Mouse (Mus musculus) erythroid progenitor cell, adult 5-6 weeks (primary cell): ENCODE measurements around the gene Zfp775. TPM values are rescaled to one million over a fixed set of nuclear protein-coding genes. Genes with fewer than 3 reads are reported as not detected.

Source experiments
- ATAC-seq: replicated peaks from 2 replicates; pipeline ENCODE4 v1.8.0; 2016; ENCODE audit warnings: moderate number of reproducible peaks, mild to moderate bottlenecking, moderate TSS enrichment, inconsistent platforms; ENCODE audit not compliant: poor library complexity, low FRiP score, severe bottlenecking
- total RNA-seq, 2 experiments: library from RNA; stranded (forward) in 1 of 2; stranded (reverse) in 1 of 2; fragments of 150-400 nt in 1 of 2; fragments of 186-747, 209-891 nt in 1 of 2; gene quantifications; 2 replicates each; pipeline versions ENCODE4 v1.2.3 to v1.2.4; 2015 to 2017; ENCODE audit warnings: low replicate concordance in 2 of 2

Zfp775 gene
- total RNA-seq, 2 experiments from 2014 or later = 0.15 TPM; not detected in 1

GRCm38 (mm10) chr6:48658721-48659120, 56.9 kb downstream of the Zfp775 start:
- ATAC-seq = no peak

GRCm38 (mm10) chr6:48664750-48665149, 62.9 kb downstream of the Zfp775 start:
- ATAC-seq = no peak

- no peak for ATAC-seq
These were observed 63.6 kb downstream of the Zfp775 start for GRCm38 (mm10) chr6:48665471-48665870.

GRCm38 (mm10) chr6:48666159-48666586, 64.3 kb downstream of the Zfp775 start:
- no peak for ATAC-seq

GRCm38 (mm10) chr6:48668022-48668421, 66.2 kb downstream of the Zfp775 start:
- no peak for ATAC-seq

- no peak for ATAC-seq
These were observed 67.6 kb downstream of the Zfp775 start for GRCm38 (mm10) chr6:48669446-48669969.

Other genes starting within 250 kb of the Zfp775 start
- gene Krba1, start 206.5 kb upstream of the Zfp775 start, total RNA-seq (2015; ENCODE audit: low replicate concordance) = 1.3 TPM in 1 of 2 replicates, not detected in the other
- gene Krba1, start 206.5 kb upstream of the Zfp775 start, total RNA-seq (2017; ENCODE audit: low replicate concordance) = 1.7 and 2.2 TPM in 2 replicates
- gene Zfp467, start 156.2 kb upstream of the Zfp775 start, total RNA-seq (2015; ENCODE audit: low replicate concordance) = 1.3 TPM in 1 of 2 replicates, not detected in the other
- gene Zfp467, start 156.2 kb upstream of the Zfp775 start, total RNA-seq (2017; ENCODE audit: low replicate concordance) = 5.0 TPM in 1 of 2 replicates, not detected in the other
- not detected in 2 replicates for gene Sspo, start 153.8 kb upstream of the Zfp775 start, total RNA-seq (2015; ENCODE audit: low replicate concordance)
- not detected in 2 replicates for gene Sspo, start 153.8 kb upstream of the Zfp775 start, total RNA-seq (2017; ENCODE audit: low replicate concordance)
- not detected in 2 replicates for gene Atp6v0e2, start 64.4 kb upstream of the Zfp775 start, total RNA-seq (2015; ENCODE audit: low replicate concordance)
- gene Atp6v0e2, start 64.4 kb upstream of the Zfp775 start, total RNA-seq (2017; ENCODE audit: low replicate concordance) = not detected in 2 replicates
- 2.1 TPM in 1 of 2 replicates, not detected in the other for gene Lrrc61, start 47.3 kb upstream of the Zfp775 start, total RNA-seq (2015; ENCODE audit: low replicate concordance)
- 0.13 and 1.1 TPM in 2 replicates for gene Lrrc61, start 47.3 kb upstream of the Zfp775 start, total RNA-seq (2017; ENCODE audit: low replicate concordance)
- not detected in 2 replicates for gene Rarres2, start 29.3 kb upstream of the Zfp775 start, total RNA-seq (2015; ENCODE audit: low replicate concordance)
- 3.6 TPM in 1 of 2 replicates, not detected in the other for gene Rarres2, start 29.3 kb upstream of the Zfp775 start, total RNA-seq (2017; ENCODE audit: low replicate concordance)
- gene Gm45021, start 12.5 kb upstream of the Zfp775 start, total RNA-seq (2015; ENCODE audit: low replicate concordance) = not detected in 2 replicates
- gene Gm45021, start 12.5 kb upstream of the Zfp775 start, total RNA-seq (2017; ENCODE audit: low replicate concordance) = not detected in 2 replicates
- not detected in 2 replicates for gene Repin1, start 8.2 kb upstream of the Zfp775 start, total RNA-seq (2015; ENCODE audit: low replicate concordance)
- gene Repin1, start 8.2 kb upstream of the Zfp775 start, total RNA-seq (2017; ENCODE audit: low replicate concordance) = 0.77 and 1.7 TPM in 2 replicates
- not detected in 2 replicates for gene Gm44965, start 8.1 kb upstream of the Zfp775 start, total RNA-seq (2015; ENCODE audit: low replicate concordance)
- gene Gm44965, start 8.1 kb upstream of the Zfp775 start, total RNA-seq (2017; ENCODE audit: low replicate concordance) = not detected in 2 replicates
- gene AI854703, start 24.7 kb downstream of the Zfp775 start, total RNA-seq (2015; ENCODE audit: low replicate concordance) = not detected in 2 replicates
- not detected in 2 replicates for gene AI854703, start 24.7 kb downstream of the Zfp775 start, total RNA-seq (2017; ENCODE audit: low replicate concordance)
- 1.8 and 7.5 TPM in 2 replicates for gene Gimap8, start 45.2 kb downstream of the Zfp775 start, total RNA-seq (2015; ENCODE audit: low replicate concordance)
- gene Gimap8, start 45.2 kb downstream of the Zfp775 start, total RNA-seq (2017; ENCODE audit: low replicate concordance) = 1.8 and 6.7 TPM in 2 replicates
- 5.4 and 14.4 TPM in 2 replicates for gene Gimap9, start 74.1 kb downstream of the Zfp775 start, total RNA-seq (2015; ENCODE audit: low replicate concordance)
- 5.7 and 9.0 TPM in 2 replicates for gene Gimap9, start 74.1 kb downstream of the Zfp775 start, total RNA-seq (2017; ENCODE audit: low replicate concordance)
- 13.7 and 46.5 TPM in 2 replicates for gene Gimap4, start 82.5 kb downstream of the Zfp775 start, total RNA-seq (2015; ENCODE audit: low replicate concordance)
- gene Gimap4, start 82.5 kb downstream of the Zfp775 start, total RNA-seq (2017; ENCODE audit: low replicate concordance) = 26.5 and 34.1 TPM in 2 replicates
- 11.2 and 30.2 TPM in 2 replicates for gene Gimap6, start 106.2 kb downstream of the Zfp775 start, total RNA-seq (2015; ENCODE audit: low replicate concordance)
- 17.7 and 25.0 TPM in 2 replicates for gene Gimap6, start 106.2 kb downstream of the Zfp775 start, total RNA-seq (2017; ENCODE audit: low replicate concordance)
- gene Gm28053, start 116.5 kb downstream of the Zfp775 start, total RNA-seq (2015; ENCODE audit: low replicate concordance) = not detected in 2 replicates
- 1.9 and 23.4 TPM in 2 replicates for gene Gm28053, start 116.5 kb downstream of the Zfp775 start, total RNA-seq (2017; ENCODE audit: low replicate concordance)
- gene Gimap7, start 116.6 kb downstream of the Zfp775 start, total RNA-seq (2015; ENCODE audit: low replicate concordance) = 6.1 and 10.5 TPM in 2 replicates
- gene Gimap7, start 116.6 kb downstream of the Zfp775 start, total RNA-seq (2017; ENCODE audit: low replicate concordance) = 4.0 TPM in 1 of 2 replicates, not detected in the other
- 4.3 and 7.1 TPM in 2 replicates for gene Gimap1, start 137.0 kb downstream of the Zfp775 start, total RNA-seq (2015; ENCODE audit: low replicate concordance)
- gene Gimap1, start 137.0 kb downstream of the Zfp775 start, total RNA-seq (2017; ENCODE audit: low replicate concordance) = 3.6 and 4.3 TPM in 2 replicates
- gene Gimap5, start 144.1 kb downstream of the Zfp775 start, total RNA-seq (2015; ENCODE audit: low replicate concordance) = 8.0 and 23.4 TPM in 2 replicates
- gene Gimap5, start 144.1 kb downstream of the Zfp775 start, total RNA-seq (2017; ENCODE audit: low replicate concordance) = 2.8 and 4.2 TPM in 2 replicates
- 8.8 and 14.1 TPM in 2 replicates for gene Gimap3, start 168.8 kb downstream of the Zfp775 start, total RNA-seq (2015; ENCODE audit: low replicate concordance)
- gene Gimap3, start 168.8 kb downstream of the Zfp775 start, total RNA-seq (2017; ENCODE audit: low replicate concordance) = 4.4 and 7.1 TPM in 2 replicates
- gene Tmem176a, start 238.9 kb downstream of the Zfp775 start, total RNA-seq (2015; ENCODE audit: low replicate concordance) = 6.1 and 8.8 TPM in 2 replicates
- 2.7 and 13.4 TPM in 2 replicates for gene Tmem176a, start 238.9 kb downstream of the Zfp775 start, total RNA-seq (2017; ENCODE audit: low replicate concordance)
- 15.5 and 18.4 TPM in 2 replicates for gene Tmem176b, start 239.4 kb downstream of the Zfp775 start, total RNA-seq (2015; ENCODE audit: low replicate concordance)
- 3.6 and 15.5 TPM in 2 replicates for gene Tmem176b, start 239.4 kb downstream of the Zfp775 start, total RNA-seq (2017; ENCODE audit: low replicate concordance)